Mouse (Mus musculus) lung, adult 18-20 months (tissue): ENCODE data around the gene Ncaph2.

Source experiments
- DNase-seq, 2 experiments: peaks; one replicate each; pipeline ENCODE4 v3.0.0; 2022; ENCODE audit warnings: mixed read lengths in 2 of 2

The Ncaph2 gene

GRCm38 (mm10) chr15:89355241-89356187, at the start of gene Ncaph2, which contains the start of gene Lmf2:
Gene Ncaph2, plus strand, starts transcription at chr15:89355719.
Gene Lmf2, minus strand, starts transcription at chr15:89355659.
- DNase-seq: peak; percentile 94 to 96

GRCm38 (mm10) chr15:89305966-89306365, 49.6 kb upstream of the Ncaph2 start:
- no peak for DNase-seq

- DNase-seq: no peak
Measured at GRCm38 (mm10) chr15:89307461-89307860, 48.1 kb upstream of the Ncaph2 start.

GRCm38 (mm10) chr15:89308406-89309139, 46.9 kb upstream of the Ncaph2 start:
- no peak for DNase-seq

- DNase-seq: peak; percentile 34 to 45
Measured at GRCm38 (mm10) chr15:89309962-89310498, 45.5 kb upstream of the Ncaph2 start.

- DNase-seq: no peak
Measured at GRCm38 (mm10) chr15:89313359-89313758, 42.2 kb upstream of the Ncaph2 start.

- DNase-seq: no peak
Measured at GRCm38 (mm10) chr15:89314107-89314506, 41.4 kb upstream of the Ncaph2 start.

- DNase-seq: peak in 1 of 2 experiments; percentile 31
Measured at GRCm38 (mm10) chr15:89314511-89315189, 40.9 kb upstream of the Ncaph2 start.

GRCm38 (mm10) chr15:89315190-89315731, 40.3 kb upstream of the Ncaph2 start, which contains the start of gene Sbf1:
Gene Sbf1, minus strand, starts transcription at chr15:89315311.
- peak; percentile 99 for DNase-seq

GRCm38 (mm10) chr15:89316146-89316545, 39.4 kb upstream of the Ncaph2 start:
- peak in 1 of 2 experiments; percentile 27 for DNase-seq

- DNase-seq: no peak
Measured at GRCm38 (mm10) chr15:89321264-89321663, 34.3 kb upstream of the Ncaph2 start.

- no peak for DNase-seq
Measured at GRCm38 (mm10) chr15:89322670-89323522, 32.6 kb upstream of the Ncaph2 start, which contains the start of gene Adm2. Gene Adm2, plus strand, starts transcription at chr15:89322720.

- DNase-seq: no peak
Measured at GRCm38 (mm10) chr15:89323656-89324055, 31.9 kb upstream of the Ncaph2 start.

GRCm38 (mm10) chr15:89326441-89326840, 29.1 kb upstream of the Ncaph2 start:
- no peak for DNase-seq

- DNase-seq: no peak
Measured at GRCm38 (mm10) chr15:89334271-89334670, 21.2 kb upstream of the Ncaph2 start, which contains the start of gene Miox. Gene Miox, plus strand, starts transcription at chr15:89334398.

GRCm38 (mm10) chr15:89334774-89335537, 20.6 kb upstream of the Ncaph2 start:
- no peak for DNase-seq

- DNase-seq: no peak
Measured at GRCm38 (mm10) chr15:89336422-89336821, 19.1 kb upstream of the Ncaph2 start.

GRCm38 (mm10) chr15:89339696-89340095, 15.8 kb upstream of the Ncaph2 start:
- DNase-seq: no peak

- DNase-seq: no peak
Measured at GRCm38 (mm10) chr15:89340136-89340535, 15.4 kb upstream of the Ncaph2 start.

- no peak for DNase-seq
Measured at GRCm38 (mm10) chr15:89341678-89342077, 13.8 kb upstream of the Ncaph2 start.
